Mouse (Mus musculus) activated CD4-positive, CD25-positive, alpha-beta regulatory T cell, adult 4 months (primary cell): ENCODE results near the gene Cyb5d2. TPM values are rescaled to one million over a fixed set of nuclear protein-coding genes. Genes with fewer than 3 reads are reported as not detected.
A peak's percentile ranks its signal among the peaks of the same experiment; 100 is the strongest.

ENCODE experiments used
- ATAC-seq: one replicate; pipeline ENCODE4 v1.8.0; 2017
- polyA plus RNA-seq, 2 experiments: library from polyadenylated mRNA; unstranded; fragments of 100-300 nt; shearing (Covaris generic); gene quantifications; one replicate each; pipeline ENCODE4 v1.2.1; 2017

The Cyb5d2 gene
- polyA plus RNA-seq, 2 experiments from 2014 or later: 6.2 to 6.7 TPM

- no peak for ATAC-seq
These were observed 24.5 kb downstream of the Cyb5d2 start for GRCm38 (mm10) chr11:72771461-72771860.

- no peak for ATAC-seq
These were observed 25.1 kb downstream of the Cyb5d2 start for GRCm38 (mm10) chr11:72770816-72771215.

DNA sequence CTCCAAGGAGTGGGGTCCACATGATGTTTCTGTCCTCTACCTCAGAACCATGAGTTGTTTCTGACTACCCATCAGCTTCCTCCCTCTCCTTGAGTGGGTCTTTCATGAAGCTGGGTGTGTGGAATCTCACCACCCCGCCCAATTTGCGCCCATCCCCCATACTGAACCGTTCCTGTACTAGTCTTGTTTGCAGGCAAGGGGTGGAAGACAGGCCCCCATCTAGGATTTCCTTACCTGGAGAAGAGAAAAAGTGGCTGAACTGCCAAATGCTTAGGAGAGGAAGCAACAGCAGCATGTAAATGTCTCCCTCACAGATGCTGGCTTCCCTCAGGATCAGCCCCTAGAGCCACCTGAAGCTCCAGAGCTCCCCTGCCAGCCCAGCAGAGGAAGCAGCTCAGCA lies 25.6 kb downstream of the Cyb5d2 start:
- ATAC-seq: no peak

GRCm38 (mm10) chr11:72769061-72769460 lies 26.9 kb downstream of the Cyb5d2 start:
- ATAC-seq: no peak

GRCm38 (mm10) chr11:72767716-72768115 lies 28.2 kb downstream of the Cyb5d2 start:
- ATAC-seq: no peak

DNA sequence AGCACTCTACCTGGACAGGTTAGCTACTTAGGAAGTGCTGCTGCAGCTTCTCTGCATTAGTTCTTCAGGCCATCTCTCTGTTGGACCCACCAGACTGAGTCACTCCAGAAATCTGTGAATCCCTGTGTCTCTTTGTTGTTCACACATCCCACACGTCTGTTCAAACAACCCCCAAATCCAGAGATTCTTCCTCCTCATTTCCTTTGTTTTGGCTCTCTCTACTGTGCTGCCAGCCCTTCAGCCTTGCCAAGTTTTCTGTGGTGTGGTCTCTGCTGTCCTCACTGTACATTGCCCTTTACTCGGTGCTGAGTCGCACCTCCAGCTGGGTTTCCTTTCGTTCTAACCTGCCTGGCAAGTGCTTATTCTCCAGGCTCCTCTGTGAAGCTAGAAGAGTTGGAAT lies 31.7 kb downstream of the Cyb5d2 start:
- ATAC-seq: no peak

DNA sequence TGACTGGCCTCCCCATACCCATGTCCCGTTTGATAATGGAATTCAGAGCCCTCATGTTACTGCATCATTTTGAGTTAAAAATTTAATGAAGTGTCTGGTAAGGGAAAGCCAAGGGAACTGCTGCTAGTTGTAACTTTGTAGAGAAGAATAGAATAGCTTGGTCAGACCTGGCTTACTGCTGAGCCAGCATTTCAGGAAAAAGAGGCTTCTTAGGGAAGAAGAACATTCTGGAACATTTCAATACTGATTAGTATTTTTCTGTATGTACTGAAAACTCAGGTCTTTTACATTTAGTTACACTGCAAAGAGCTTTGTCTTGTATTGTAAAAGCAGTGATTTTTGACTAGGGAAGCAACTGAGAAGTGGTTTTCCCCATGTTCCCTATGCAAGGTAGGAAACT lies 35.2 kb downstream of the Cyb5d2 start:
- no peak for ATAC-seq

GRCm38 (mm10) chr11:72759581-72759980 lies 36.4 kb downstream of the Cyb5d2 start:
- no peak for ATAC-seq

DNA sequence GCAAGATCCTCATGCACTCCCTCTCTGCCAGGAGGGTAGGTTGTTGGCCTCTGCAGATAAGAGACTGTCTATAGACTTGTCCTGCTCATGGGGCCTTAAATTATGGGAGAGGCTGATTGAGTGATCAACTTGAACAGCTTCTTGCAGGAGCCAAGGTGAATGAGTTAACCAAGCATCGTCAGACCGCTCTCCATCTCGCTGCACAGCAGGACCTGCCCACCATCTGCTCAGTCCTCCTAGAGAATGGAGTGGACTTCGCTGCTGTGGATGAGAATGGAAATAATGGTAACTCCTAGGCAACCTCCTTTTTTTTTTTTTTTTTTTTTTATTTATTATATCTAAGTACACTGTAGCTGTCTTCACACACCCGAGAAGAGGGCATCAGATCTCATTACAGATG lies 37.6 kb downstream of the Cyb5d2 start:
- no peak for ATAC-seq

DNA sequence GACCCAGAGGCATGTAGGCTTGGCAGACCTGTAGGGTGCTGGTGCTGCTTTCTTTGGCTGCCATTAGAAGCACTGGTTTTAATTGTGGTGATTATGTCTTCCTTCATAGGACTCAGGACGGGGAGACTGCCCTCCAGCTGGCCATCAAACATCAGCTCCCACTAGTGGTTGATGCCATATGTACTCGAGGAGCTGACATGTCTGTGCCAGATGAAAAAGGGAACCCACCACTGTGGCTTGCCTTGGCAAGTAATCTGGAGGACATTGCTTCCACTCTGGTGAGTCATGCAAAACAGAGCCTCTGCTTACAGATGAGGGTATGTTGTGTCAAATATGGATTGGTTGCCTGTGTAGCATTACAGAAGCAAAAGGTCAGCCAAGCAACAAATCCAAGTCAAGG lies 44.0 kb downstream of the Cyb5d2 start:
- no peak for ATAC-seq

GRCm38 (mm10) chr11:72739048-72739447 lies 56.9 kb downstream of the Cyb5d2 start:
- no peak for ATAC-seq

GRCm38 (mm10) chr11:72737517-72737916 lies 58.4 kb downstream of the Cyb5d2 start:
- peak; percentile 43 for ATAC-seq

- ATAC-seq: no peak
These were observed 59.6 kb downstream of the Cyb5d2 start for GRCm38 (mm10) chr11:72736320-72736719.

- no peak for ATAC-seq
These were observed 60.5 kb downstream of the Cyb5d2 start for GRCm38 (mm10) chr11:72735519-72735860.

DNA sequence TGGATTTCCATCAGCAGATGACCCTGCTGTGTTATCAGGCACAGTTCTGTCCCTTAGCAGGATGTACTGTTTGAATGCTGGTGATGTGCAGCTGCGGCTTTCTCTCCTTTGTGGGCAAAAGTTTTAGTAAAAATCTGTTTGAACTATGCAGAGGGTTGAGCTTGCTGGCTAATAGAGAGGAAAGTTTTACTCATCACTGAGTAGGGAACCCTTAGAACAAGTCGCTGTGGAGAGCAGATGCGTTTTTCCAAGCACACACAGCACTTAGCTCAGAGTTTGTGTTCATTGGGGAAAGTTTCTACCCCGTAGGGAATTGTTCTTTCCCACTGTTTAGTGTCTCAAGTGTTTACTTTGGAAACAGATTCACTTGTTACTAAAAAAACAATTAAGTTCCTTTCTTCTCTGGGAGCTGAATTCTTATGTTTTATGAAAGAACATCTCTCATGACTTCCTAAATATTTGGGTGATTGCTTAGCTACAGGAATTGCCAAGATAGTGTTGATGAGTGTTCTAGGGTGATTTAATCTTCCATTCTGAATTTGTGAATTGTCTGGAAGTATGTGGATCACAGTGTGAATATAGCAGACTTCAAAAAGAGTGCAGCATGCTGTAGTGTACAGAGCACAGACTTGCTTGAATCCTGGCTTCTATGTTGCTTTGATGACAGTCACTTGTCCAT lies 61.0 kb downstream of the Cyb5d2 start:
- ATAC-seq: no peak

GRCm38 (mm10) chr11:72733736-72734135 lies 62.2 kb downstream of the Cyb5d2 start:
- no peak for ATAC-seq

Other genes with a start within 250 kb of the Cyb5d2 start
- under 1 TPM; 0.61 to 0.70 TPM for gene Spns3, start 245.6 kb downstream of the Cyb5d2 start, polyA plus RNA-seq
- 10 to 100 TPM; 49.6 to 52.2 TPM for gene Ube2g1, start 188.9 kb downstream of the Cyb5d2 start, polyA plus RNA-seq
- 10 to 100 TPM; 33.2 to 41.2 TPM for gene Ankfy1, start 106.1 kb downstream of the Cyb5d2 start, polyA plus RNA-seq
- 10 to 100 TPM; 22.1 to 25.8 TPM for gene Zzef1, start 84 bp upstream of the Cyb5d2 start, polyA plus RNA-seq
- 10 to 100 TPM; 66.1 to 93.0 TPM for gene Atp2a3, start 165.0 kb upstream of the Cyb5d2 start, polyA plus RNA-seq
- gene P2rx1, start 203.0 kb upstream of the Cyb5d2 start, polyA plus RNA-seq: under 1 TPM in 1 of 2 experiments, not detected in 1; 0.42 TPM
- 1 to 10 TPM; 2.4 to 2.6 TPM for gene Camkk1, start 222.9 kb upstream of the Cyb5d2 start, polyA plus RNA-seq